Mouse (Mus musculus) embryo, embryonic 10 days (tissue): ENCODE measurements around the gene Fn3k.

ENCODE experiments used
- DNase-seq: peaks from one replicate; pipeline ENCODE4 v3.0.0-alpha.2; 2015; ENCODE audit warnings: low spot score

Gene Fn3k

GRCm38 (mm10) chr11:121434156-121435155, at the start of gene Fn3k:
Fn3k (plus strand) TSS chr11:121434913.
- peak; percentile 83 for DNase-seq

DNA sequence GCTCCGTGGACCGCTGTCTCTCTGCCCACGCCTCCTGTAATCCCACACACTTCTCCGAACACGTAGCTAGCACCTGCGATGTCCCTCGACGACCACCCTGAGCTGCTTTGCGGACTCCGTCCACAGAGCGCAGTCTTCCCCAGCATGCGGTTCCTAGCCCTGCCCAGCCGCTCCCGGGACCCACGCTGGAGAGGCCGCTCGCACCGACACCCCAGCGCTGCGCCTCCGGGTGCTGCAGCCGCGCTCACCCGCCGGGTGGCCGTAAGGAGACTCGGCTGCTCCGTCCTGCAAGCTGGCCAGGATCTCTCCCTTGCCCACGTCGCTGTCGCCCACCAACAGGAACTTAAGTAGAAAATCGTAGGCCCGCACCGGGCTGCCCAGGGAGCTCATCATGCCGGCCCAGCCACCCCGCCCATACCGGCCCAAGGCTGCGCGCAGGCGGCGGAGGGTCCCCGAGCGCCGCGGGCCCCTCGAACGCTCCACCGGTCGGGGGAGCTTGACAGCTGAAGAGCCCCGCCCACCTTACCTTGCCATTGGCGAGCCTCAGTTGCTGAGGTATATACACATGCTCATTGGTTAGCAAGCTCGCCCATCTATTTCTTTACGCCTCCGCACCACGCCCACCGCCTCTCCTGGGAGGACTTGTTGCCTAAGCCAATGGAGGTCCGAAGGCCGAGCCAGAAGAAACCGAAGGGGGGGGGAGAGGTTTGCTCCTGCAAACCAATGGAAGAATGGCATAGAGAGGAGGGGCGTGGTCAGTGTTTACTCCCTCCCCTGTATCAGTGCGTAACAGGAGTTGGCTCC, 46.8 kb upstream of the Fn3k start, which contains the start of gene Rab40b:
Gene Rab40b (minus strand): TSS at position 502 of the 804 bp plus-strand sequence.
- DNase-seq: peak; percentile 99

GRCm38 (mm10) chr11:121388554-121388945, 46.2 kb upstream of the Fn3k start:
- no peak for DNase-seq

GRCm38 (mm10) chr11:121390793-121391192, 43.9 kb upstream of the Fn3k start:
- DNase-seq: no peak

DNA sequence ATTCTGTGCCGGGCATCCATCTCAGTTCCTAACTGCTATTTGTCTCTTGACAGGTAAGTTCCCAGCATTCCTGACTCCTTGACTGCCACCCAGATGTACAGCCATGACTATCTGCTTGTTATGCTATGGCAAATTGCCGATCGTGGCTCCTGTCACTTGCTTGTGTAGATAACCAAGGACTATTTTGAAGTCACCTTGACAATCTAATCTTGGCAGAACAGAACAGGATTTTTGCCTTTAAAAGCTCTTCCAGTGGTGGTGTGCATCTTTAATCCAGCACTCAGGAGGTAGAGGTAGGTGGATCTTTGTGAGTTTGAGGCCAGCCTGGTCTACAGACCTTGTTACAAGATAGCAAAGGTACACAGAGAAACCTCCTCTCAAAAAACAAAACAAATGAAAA, 42.3 kb upstream of the Fn3k start:
- DNase-seq: no peak

- no peak for DNase-seq
These were observed 27.2 kb upstream of the Fn3k start for GRCm38 (mm10) chr11:121407366-121408155.

DNA sequence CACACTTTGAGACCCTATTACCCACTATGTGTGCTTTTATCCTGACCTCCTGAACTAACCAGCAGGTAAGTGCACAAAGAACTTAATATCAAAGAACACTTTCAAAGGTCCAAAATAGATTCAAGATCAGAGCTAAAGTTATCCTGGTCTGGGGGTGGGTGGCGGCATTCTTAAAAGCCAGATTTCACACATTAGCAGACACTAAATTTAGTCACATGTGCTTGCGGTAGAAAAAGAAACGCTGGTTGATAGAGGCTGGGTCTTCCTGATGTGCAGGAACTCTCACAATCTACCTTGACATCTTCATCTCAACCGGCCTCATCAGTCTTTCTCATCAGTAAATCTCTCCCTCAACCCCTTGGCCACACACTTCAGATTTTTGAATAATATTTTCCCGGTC, 20.0 kb upstream of the Fn3k start:
- DNase-seq: no peak

DNA sequence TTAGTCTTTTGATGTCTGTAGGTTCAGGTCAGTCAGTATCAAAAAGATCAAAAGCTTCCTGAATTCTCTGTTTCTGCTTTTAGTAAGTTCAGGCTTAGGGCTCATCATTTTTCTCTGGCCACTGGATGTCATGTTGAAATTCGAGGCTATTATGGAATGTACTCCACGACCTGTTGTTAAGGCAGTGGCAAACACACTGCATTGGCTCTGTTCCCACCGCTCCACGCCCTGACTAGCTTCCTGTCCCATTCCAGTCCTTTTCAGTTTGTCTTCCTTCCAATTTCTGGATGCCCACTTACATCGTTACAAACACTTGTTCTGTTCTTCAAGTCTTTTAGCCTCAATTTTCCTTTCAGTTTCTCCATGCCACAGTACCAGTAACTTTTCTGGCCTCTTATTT, 19.4 kb upstream of the Fn3k start:
- DNase-seq: no peak

GRCm38 (mm10) chr11:121417971-121418370, 16.7 kb upstream of the Fn3k start:
- DNase-seq: no peak

- DNase-seq: no peak
These were observed 15.8 kb upstream of the Fn3k start for GRCm38 (mm10) chr11:121418932-121419331.

DNA sequence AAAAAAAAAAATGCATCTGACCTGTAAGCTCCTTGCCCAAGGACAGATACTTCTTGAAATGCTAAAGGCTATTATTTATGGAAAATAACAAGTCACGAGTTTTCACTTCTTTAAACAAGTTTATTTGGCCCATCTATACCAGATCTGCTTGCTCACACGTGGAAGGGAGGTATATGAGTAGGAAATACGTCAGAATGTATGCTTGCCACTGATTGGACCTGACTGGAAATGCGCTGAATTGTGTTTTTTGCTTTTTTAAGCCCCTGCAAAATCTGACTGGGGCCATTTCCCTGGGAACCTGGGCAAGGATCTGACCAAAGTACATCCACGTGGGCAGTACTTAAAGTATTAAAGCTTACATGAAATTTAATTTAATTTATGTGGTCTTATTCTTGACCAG, 14.3 kb upstream of the Fn3k start:
- DNase-seq: no peak

DNA sequence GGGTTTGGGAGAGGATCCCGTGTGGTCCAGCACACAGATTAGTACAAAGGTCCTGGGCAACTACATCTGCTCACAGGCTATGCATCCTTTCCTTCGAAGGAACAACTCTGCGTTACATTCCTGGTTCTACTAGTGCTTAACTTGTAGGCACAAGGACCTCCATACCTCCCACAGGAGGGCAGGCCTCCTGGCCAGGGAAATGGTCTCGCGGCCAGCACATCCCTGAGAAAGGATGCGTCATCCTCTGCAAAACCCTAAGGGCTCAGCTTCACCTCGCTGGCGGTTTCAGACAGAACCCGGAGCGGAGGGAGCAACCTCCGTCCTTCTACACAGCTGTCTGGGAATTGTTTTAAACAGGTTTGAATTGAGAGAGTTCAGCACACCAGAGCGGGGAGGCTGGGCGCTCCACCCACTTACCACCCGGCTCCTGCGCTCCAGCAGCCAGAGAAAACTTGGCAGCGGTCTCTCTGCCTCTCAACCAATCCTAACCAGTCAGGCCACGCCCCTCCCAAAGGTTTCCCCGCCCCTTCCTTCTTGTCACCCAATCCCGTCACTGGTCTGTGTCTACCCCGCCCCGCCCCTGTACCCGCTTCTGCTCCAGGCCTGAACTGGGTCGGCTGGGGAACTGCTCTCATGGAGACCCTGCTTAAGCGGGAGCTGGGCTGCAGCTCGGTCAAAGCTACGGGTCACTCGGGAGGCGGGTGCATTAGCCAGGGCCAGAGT, 13.7 kb upstream of the Fn3k start, which contains the start of gene Fn3krp:
Gene Fn3krp (plus strand): TSS at position 572 of the 723 bp plus-strand sequence.
- peak; percentile 99 for DNase-seq

- no peak for DNase-seq
These were observed 13.1 kb upstream of the Fn3k start for GRCm38 (mm10) chr11:121421553-121422173.

DNA sequence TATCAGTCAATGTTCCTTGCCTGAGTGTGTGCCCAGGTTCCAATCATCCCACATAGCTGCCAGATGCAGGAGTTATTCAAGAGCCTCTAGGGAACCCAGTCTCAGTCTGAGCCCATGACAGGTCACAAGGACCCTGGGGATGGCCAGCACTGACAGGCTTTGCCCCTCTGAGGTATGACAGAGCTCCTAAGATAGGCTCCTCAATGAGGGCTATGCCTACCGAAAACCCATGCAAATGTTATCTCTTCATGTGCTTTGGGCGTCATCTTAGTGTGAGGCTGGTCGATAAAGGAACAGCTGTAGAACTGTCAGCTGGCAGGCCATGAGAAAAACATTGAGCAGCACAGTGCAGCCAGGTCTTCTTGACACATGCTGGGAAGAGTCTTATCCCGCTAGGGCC, 1.3 kb upstream of the Fn3k start:
- no peak for DNase-seq

DNA sequence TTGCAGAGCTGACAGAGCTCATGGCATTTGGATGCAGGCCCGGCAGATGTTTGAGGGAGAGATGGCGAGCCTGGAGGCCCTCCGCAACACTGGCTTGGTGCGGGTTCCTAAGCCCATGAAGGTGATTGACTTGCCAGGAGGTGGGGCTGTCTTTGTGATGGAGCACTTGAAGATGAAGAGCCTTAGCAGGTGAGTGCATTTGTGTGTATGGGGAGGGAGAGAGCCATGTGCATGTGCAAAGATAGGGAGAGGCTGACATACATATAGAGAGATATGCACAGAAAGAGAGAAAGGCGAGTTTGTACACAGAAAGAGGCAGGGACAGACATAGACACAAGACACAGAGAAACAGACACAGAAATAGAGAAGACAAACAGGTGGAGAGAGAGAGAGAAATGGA, 2.5 kb downstream of the Fn3k start:
- DNase-seq: no peak

DNA sequence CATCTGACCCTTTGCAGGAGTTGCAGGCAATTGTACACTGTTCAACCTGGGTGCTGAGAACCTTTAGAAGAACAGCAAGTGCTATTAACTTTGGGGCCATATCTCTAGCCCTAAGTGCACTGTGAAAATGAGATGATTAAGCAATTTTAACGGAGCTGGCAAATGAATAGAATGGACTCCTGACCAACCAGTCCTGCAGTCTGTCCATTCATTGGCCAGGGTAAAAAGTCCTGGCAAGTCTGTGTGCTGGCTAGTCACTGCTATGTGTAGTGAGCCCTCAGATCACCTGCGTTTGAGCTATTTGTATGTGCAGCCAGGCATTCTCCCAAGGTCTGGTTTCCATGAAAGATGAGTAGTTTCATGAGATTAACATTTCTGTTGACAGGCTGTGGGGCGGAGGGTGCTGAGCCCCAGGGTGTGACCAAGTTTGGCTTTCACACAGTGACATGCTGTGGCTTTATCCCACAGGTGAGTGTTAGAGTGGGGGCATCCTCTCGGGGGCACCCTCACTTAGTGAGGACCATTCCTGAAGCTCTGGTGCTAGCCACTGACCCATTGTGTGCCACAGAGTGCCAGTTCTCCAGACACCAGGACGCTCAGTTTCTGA, 5.1 kb downstream of the Fn3k start:
- no peak for DNase-seq

GRCm38 (mm10) chr11:121441653-121442052, 6.9 kb downstream of the Fn3k start:
- DNase-seq: no peak

DNA sequence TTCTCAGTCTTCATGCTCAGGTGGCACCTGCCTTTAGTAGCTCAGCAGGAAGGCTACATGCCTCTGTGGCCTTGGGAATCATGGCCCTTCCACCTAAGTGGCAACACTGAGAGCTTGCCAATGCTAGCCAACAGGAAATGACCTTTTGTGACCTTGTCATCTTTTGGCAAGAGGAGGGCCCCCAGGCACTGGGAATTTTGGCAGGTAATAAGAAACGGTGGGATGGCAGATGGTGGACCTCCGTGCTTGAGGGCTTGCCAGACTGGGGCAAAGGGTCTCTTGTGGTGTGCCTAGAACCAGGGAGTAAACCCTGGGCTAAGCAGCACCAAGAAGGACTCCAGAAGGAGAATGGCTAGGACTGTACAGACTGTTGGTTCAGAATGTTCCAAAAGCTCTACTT, 7.4 kb downstream of the Fn3k start:
- DNase-seq: no peak

DNA sequence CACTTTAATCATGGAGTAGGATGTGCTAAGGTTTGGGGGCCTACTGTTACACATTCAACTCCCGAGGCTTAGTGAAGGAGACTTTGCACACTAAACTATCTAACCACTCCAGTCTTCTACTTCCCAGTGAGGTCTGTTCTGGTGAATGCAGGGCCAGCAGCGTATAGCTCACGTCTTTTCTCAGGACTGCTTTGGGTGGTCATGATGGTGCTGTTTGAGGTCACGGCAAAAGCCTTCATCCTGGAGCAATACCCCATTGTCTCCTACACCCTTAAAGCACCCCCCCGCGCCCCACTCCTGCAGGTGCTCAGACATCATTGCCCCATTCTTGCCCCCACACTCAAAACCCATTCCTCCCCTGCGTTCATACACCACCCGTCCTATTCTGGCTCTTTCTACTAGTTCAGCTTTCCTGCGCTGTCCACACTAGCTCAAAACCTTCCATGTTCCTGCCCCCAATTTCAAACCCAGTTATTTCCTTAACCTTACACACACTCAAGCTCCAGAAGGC, 16.6 kb downstream of the Fn3k start:
- no peak for DNase-seq
